Mouse (Mus musculus) lung, postnatal 14 days (tissue): ENCODE measurements around the gene Ptprn2.

Experiments
- DNase-seq: peaks from one replicate; pipeline ENCODE4 v3.0.0; 2021

The Ptprn2 gene

GRCm38 (mm10) chr12:116648584-116649206 is 163.2 kb downstream of the Ptprn2 start:
- DNase-seq: peak; percentile 46

GRCm38 (mm10) chr12:116653684-116654083 is 168.2 kb downstream of the Ptprn2 start:
- DNase-seq: no peak

GRCm38 (mm10) chr12:116660076-116660475 is 174.6 kb downstream of the Ptprn2 start:
- DNase-seq: no peak

- no peak for DNase-seq
Observed at GRCm38 (mm10) chr12:116661018-116661417, 175.5 kb downstream of the Ptprn2 start.

- DNase-seq: no peak
Observed at GRCm38 (mm10) chr12:116677701-116678100, 192.2 kb downstream of the Ptprn2 start.

- DNase-seq: no peak
Observed at GRCm38 (mm10) chr12:116689832-116690231, 204.3 kb downstream of the Ptprn2 start.

GRCm38 (mm10) chr12:116709535-116709934 is 224.0 kb downstream of the Ptprn2 start:
- DNase-seq: no peak

- DNase-seq: no peak
Observed at GRCm38 (mm10) chr12:116710716-116711115, 225.2 kb downstream of the Ptprn2 start.

- no peak for DNase-seq
Observed at GRCm38 (mm10) chr12:116711133-116711532, 225.6 kb downstream of the Ptprn2 start.

GRCm38 (mm10) chr12:116713096-116713495 is 227.6 kb downstream of the Ptprn2 start:
- DNase-seq: no peak

GRCm38 (mm10) chr12:116721062-116721461 is 235.5 kb downstream of the Ptprn2 start:
- DNase-seq: no peak

GRCm38 (mm10) chr12:116740141-116740540 is 254.6 kb downstream of the Ptprn2 start:
- DNase-seq: no peak

GRCm38 (mm10) chr12:116741300-116741699 is 255.8 kb downstream of the Ptprn2 start:
- DNase-seq: no peak

- no peak for DNase-seq
Observed at GRCm38 (mm10) chr12:116746401-116746800, 260.9 kb downstream of the Ptprn2 start.

- DNase-seq: no peak
Observed at GRCm38 (mm10) chr12:116752784-116753183, 267.3 kb downstream of the Ptprn2 start.

GRCm38 (mm10) chr12:116763961-116764360 is 278.4 kb downstream of the Ptprn2 start:
- no peak for DNase-seq

GRCm38 (mm10) chr12:116770911-116771310 is 285.4 kb downstream of the Ptprn2 start:
- DNase-seq: no peak

- DNase-seq: no peak
Observed at GRCm38 (mm10) chr12:116771493-116771892, 286.0 kb downstream of the Ptprn2 start.

- DNase-seq: peak; percentile 50
Observed at GRCm38 (mm10) chr12:116772081-116772566, 286.6 kb downstream of the Ptprn2 start.

- no peak for DNase-seq
Observed at GRCm38 (mm10) chr12:116773344-116773743, 287.8 kb downstream of the Ptprn2 start.

- peak; percentile 47 for DNase-seq
Observed at GRCm38 (mm10) chr12:116776447-116776846, 290.9 kb downstream of the Ptprn2 start.

- no peak for DNase-seq
Observed at GRCm38 (mm10) chr12:116778095-116779090, 292.9 kb downstream of the Ptprn2 start.

- DNase-seq: no peak
Observed at GRCm38 (mm10) chr12:116780419-116780818, 294.9 kb downstream of the Ptprn2 start.

- DNase-seq: no peak
Observed at GRCm38 (mm10) chr12:116785731-116786130, 300.2 kb downstream of the Ptprn2 start.
